Mouse (Mus musculus) liver (tissue): ENCODE measurements at regions not wholly inside any gene's neighbourhood (a gene's known extent, or its start where the extent isn't known, plus 50 kb on each side); places are given as distances from the start of the nearest gene placed in this dataset.
"Not testable (repeated sequence)": the region's sequence is repeated elsewhere in the genome, so short reads cannot be mapped to it uniquely, and the experiment has no call there.

Source experiments
- DNase-seq: peaks from one replicate; pipeline ENCODE4 v3.0.0-alpha.2; 2020; ENCODE audit warnings: mixed read lengths

DNA sequence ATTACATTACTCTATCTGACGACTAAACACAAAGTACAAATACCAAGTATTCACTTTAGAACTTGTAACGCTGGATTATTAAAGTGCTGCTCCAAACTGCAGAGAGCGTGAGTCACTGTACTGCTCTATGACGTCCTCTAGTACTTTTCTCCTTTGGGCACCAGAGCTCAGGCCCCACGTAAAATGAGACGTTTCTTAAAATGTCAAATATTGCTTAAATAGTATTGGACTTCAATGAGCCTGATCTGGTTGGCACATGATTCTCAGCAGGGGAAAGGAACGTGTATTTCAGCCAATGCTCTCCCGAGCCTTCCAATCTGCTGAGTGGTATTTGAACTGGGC, 175.8 kb upstream of the Klf14 start:
- DNase-seq = no peak

DNA sequence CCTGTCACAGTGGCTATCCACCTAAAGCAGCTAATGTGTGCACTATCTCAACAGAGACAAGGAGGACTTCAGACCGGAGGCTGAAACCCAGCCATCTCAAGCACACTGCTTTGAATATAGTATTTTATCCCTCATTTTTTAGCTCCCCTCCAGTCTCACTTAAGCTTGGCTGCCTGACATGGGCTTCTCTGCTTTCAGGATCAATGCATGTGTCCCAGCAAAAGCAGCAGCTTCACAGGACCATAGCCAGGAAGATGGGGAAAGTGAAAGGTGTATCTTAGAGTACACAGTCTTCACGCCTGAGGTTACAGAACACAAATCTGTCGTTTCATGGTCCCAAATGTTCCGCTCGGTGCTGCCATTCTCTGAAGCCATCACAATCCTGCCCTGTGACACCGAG, 176.7 kb upstream of the Klf14 start:
- DNase-seq = no peak

DNA sequence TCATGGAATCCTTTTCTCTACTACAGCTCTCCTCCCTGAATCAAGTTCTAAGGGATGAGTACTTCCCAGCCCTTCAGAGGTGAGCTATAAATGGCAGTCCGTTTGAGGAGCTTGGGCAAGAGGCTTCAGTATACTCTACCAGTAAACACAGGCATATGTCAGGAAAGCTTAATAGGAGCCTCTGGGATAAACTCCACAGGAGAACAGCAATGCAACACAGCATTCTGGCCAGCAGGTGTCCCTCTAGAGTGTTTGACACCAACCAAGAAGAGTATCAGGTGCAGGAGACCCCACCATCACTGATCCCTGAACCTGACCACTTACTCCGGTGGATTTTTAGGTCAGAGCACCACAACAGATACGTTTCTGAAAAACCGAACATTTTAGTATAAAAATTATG, 178.0 kb upstream of the Klf14 start:
- DNase-seq = peak; percentile 34

GRCm38 (mm10) chr6:31137351-31137750, 178.5 kb upstream of the Klf14 start:
- DNase-seq = no peak

GRCm38 (mm10) chr6:31140000-31140399, 181.1 kb upstream of the Klf14 start:
- DNase-seq = no peak

GRCm38 (mm10) chr6:31140593-31140992, 181.7 kb upstream of the Klf14 start:
- DNase-seq = no peak

DNA sequence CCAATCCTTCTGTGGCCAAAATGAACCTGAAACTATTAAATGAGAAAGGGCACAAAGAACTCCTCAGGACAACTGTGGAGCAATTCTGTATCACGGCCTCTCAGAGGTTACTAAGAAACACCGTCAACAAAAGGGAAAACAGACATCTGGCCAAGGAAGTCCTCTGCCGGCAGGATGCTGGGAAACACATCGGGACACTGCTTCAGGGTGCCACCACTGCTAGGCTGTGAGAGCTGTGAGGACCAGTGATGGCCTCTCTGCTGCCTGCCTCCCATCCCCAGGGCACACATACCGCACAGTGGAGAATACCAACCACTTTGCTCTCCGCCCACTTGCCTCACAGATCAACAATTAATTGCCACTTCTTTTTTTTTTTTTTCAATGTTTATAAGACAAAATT, 182.6 kb upstream of the Klf14 start:
- no peak for DNase-seq

DNA sequence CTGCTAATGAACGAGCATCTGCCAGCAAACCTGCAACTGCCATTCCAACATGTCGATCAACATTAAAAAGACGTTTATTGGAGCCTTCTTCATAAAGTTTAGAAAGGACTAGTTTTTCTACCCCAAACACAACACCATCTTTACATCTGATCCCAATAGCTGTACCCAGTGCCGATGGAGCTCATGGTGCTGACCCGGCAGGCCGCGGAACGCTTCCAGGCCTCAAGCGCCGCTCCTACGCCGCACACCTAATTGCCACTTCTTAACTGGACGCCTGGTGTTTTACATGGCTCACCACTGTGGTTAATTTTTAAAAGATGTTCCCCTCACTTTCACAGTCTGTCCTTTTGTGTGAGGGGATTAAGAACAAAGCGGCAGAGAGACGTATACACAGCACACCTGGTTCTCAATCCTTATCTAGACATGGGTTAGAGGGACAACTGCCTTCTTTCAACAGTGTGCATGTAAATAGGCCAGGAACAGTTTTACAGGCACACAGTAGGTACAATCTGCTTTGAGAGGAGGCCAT, 183.7 kb upstream of the Klf14 start:
- not testable (repeated sequence) for DNase-seq

GRCm38 (mm10) chr6:31145687-31146086, 186.8 kb upstream of the Klf14 start:
- peak; percentile 23 for DNase-seq

DNA sequence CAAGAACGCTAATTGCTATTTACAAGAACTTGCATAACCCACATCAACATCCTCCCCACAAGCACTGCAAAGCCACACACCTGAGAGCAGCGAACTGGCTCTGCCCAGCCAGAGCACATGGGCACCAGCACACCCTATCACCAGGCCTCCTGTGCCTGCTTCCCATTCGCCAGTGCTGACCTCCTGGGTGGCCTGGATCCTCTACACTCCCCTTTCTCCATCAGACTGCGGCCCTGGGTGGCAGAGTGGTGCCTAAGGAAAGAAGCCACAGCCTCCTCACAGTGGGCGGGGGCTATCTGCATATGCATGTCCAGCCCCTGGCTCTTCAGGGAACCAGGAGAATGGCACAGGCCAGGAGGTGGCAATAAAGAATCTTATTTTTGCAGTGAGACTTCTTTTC, 187.9 kb upstream of the Klf14 start:
- no peak for DNase-seq

DNA sequence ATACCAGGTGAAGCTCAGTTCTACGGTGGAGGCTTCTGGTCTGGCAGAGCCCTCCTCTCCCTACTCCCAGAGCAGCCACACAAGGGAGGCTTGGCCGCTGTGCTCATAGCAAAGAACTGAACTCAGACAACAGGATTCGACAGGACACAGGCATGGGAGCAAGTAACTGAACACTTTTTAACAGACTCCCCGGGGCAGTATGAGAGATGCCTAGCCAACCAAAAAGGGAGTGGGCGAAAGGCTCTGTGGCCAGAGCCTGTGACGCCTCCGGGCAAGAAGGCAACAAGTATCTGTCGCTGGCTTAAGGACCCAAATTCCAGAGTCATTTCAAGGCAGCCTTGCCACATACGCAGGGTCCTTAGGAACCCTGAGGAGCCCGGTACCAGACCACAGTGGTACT, 188.8 kb upstream of the Klf14 start:
- DNase-seq = no peak

- DNase-seq = no peak
Observed at GRCm38 (mm10) chr6:31148311-31148856, 189.5 kb upstream of the Klf14 start.

- no peak for DNase-seq
Observed at GRCm38 (mm10) chr6:31149164-31149563, 190.3 kb upstream of the Klf14 start.

GRCm38 (mm10) chr6:31150416-31150815, 191.5 kb upstream of the Klf14 start:
- DNase-seq = no peak

- DNase-seq = peak; percentile 32
Observed at GRCm38 (mm10) chr6:31155857-31156256, 197.0 kb upstream of the Klf14 start.

DNA sequence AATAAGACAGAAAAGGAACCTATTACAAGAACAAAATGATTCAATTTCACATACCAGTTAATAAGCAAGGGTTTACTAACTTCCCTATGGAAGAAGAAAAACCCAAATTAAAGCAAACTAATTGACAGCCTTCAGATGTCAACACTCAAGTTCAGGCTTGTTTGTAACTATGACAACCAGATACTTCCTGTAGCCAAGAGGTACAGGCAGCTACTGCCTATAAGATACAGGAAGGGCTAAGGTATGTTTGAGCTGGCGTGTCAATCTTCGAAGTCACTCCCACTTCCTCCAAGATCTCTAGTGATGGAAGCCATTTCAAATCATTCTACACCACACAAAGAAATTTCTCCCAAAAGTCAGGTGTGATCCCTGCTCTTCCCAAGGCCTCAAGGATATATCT, 198.1 kb upstream of the Klf14 start:
- DNase-seq = no peak

- no peak for DNase-seq
Observed at GRCm38 (mm10) chr6:31157429-31157828, 198.6 kb upstream of the Klf14 start.

DNA sequence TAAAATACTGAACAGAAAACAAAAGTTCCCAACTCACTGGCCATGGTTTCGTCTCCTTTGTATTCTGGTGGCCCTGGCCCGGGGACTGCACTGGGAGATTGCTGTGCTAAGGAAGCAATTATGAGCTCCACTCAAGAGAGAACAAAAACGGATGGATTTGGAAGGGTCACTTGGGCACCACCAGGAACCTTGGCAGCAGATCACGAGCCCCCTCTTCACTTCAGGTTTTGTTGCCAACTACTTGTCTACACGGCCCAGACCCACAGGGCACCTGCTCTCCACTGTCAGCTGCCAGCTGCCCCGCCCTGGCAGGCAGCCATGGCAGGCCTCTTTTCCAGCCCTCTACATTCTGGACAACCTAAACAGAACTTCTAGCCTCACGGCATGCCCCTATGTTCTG, 199.8 kb upstream of the Klf14 start:
- no peak for DNase-seq

- DNase-seq = peak; percentile 19
Observed at GRCm38 (mm10) chr6:31159240-31159639, 200.4 kb upstream of the Klf14 start.

DNA sequence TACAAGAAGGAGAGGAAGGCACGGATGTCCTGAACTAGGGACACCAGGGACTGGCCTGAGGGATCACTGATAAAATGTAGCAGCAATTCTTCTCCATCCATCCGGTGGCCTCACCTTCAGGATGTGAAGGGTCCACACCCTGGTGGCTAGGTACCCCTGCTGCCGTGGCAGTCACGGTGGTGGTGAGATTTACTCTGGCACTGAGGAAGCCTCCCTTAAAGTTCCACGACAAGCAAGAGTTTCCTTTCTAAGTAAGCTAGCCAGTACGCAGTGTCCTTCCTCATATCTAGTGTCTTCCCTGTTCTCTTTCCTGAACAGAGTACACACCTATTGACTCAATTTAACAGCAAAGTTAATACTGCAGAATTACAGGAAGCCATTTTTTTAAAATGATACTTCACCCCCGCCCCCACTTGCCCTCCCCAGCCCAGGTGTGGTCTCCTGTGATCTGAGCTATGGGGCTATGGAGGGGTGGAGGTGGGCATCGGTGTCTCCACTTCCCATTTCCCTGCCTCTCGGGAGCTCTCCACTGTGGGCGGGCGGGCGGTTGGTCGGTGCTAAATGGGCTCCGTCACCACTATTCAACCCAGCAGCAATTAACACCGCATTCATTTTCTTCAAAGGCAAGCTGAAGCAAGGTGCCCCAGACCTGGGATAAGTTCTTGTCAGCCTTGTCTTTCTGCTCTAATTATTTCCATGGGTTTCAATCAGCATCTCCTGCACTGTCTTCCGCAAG, 201.2 kb upstream of the Klf14 start:
- DNase-seq = no peak

GRCm38 (mm10) chr6:31161445-31162340, 202.8 kb upstream of the Klf14 start:
- no peak for DNase-seq

GRCm38 (mm10) chr6:31165011-31165410, 206.1 kb upstream of the Klf14 start:
- DNase-seq = no peak

DNA sequence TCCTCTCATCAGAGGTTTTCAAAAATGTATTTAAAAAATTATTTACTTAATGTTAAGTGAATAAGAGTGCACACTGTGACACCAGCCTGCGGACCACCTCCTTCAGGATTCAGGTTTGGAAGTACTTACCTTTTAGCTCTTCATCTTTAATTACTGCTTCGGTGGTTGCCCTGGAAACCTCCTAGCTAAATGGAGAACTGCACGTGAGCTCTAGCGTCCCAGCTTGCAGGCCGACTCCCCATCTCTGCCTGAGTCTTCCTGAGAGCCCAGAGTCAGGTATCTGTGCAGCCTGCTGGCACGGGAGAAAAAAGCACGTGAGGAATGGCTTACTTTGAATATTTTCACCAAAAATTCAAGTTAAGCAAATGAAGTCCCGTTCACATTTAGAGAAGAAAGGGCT, 207.5 kb upstream of the Klf14 start:
- no peak for DNase-seq

DNA sequence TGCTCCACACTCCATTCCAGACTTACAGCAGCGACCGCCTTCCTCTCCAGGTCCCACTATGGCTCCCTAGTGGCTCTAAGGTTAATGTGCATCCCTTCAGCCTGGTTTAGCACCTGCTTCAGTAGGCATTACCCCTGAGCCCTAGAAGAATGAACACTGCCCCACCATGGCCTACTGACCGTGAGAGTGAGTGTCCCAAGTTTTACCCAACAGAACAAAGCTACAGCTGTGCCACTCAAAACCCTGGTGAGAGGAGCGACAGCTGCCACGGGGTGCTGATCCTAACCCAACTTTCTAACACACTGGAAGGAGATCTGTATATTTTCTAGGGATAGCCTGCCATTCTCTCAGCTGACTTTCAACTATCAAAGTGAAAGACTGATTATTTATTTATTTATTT, 208.9 kb upstream of the Klf14 start:
- no peak for DNase-seq
